Mouse (Mus musculus) stomach, postnatal 0 days (tissue): ENCODE measurements at regions not wholly inside any gene's neighbourhood (a gene's known extent, or its start where the extent isn't known, plus 50 kb on each side); places are given as distances from the start of the nearest gene placed in this dataset.

Experiments
- CTCF ChIP-seq: IDR thresholded peaks from 2 replicates; pipeline ENCODE4 v1.5.1; 2016; ENCODE audit warnings: antibody characterized with exemption, low read depth, mild to moderate bottlenecking, moderate library complexity
- EP300 ChIP-seq: optimal IDR thresholded peaks from 2 replicates; pipeline ENCODE3; 2016; ENCODE audit warnings: antibody characterized with exemption

DNA sequence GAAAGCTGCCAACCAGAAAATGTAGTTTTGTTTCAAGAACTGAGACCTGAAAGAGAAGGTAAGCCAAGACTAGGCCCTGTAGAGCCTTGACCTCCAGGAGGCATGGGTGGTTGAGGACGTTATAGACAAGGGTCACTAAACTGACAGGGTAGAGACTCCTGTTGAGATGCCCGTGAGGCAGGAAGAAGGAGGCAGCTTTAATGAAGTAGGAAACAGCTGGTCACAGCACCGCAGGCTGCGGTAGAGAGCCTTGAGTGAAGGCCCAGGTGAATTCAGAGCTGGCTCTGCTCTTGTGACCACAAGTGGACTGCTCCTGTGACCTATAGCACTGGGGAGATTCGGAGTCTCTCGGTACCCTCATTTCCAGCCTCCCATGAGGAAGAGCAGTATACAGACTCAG is 53.7 kb upstream of the Eomes start:
- TF ChIP-seq CTCF: no peak
- TF ChIP-seq EP300: no peak
